Mouse (Mus musculus) right cerebral cortex, postnatal 4 days (tissue): ENCODE results near the gene Rab7b.

Experiments used
- DNase-seq: peaks from one replicate; pipeline ENCODE4 v3.0.0-alpha.2; 2022

Rab7b gene

DNA sequence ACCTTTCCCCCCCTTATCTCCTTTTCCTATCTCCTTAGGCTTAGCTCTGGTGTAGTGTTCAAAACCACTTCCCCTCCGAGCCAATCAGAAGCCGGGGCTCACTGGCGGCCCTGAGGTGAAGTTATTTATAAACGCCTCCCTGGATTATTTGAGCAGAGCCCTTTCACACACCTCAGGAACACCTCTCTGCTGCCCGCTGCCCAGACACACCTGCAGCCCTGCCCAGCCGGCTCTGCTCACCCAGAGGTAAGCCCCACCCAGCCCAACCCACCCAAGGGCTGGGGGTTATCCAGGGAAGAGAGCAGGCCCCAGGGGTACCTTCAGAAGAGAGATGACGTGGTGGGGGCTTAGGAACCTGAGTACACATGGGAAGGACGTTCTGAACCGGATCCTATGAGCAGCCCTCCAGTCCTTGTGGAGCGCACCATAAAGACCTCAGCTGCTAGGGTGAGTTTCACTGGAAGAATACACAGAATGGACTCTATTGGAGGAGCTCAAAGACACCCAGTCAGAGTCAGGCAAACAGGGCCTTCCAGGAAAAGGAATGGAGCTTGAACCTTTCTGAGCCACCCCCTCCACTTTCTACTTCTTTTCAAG is 55.5 kb downstream of the Rab7b start, which contains the start of gene Slc26a9:
TSS of gene Slc26a9 (plus strand) at position 155 of the 597 bp plus-strand sequence.
- DNase-seq, result no peak

- no peak for DNase-seq
Observed at GRCm38 (mm10) chr1:131745391-131745790, 56.9 kb downstream of the Rab7b start.

- DNase-seq, result no peak
Observed at GRCm38 (mm10) chr1:131747761-131748160, 59.3 kb downstream of the Rab7b start.

- no peak for DNase-seq
Observed at GRCm38 (mm10) chr1:131748636-131749035, 60.1 kb downstream of the Rab7b start.

GRCm38 (mm10) chr1:131749706-131750545 is 61.4 kb downstream of the Rab7b start:
- no peak for DNase-seq

DNA sequence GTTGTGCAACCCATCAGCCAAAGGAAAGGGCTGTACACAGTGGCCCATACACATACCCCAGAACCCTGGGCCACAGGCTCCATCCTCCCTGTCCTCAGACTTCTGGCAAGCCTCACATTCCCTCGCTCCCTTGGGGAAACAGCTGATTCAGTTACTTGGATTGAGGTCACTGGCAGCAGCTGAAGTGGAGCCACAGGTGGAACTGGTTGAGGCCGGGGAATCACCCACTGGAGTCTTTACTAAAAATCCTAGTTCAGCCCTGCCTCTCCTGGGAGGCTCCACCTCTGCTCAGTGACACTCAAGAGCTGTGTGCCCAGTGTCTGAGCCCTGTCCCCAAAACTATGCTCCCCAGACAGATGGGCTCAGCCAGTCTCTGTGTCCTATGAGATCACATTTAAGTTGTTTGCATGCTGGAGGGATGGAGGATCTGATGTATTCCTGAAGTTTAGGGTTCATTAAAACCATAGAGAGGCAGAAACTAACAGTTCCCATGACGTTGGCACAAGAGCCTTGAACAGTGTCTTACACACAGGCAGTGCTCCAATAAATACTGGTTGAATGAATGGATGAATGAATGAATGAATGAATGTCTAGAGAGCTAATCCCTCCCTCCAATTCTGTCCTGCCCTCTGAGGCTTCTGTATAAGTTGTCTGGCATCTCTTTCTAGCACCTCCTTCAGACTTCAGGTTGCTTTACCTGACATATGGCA is 62.8 kb downstream of the Rab7b start:
- no peak for DNase-seq

- no peak for DNase-seq
Observed at GRCm38 (mm10) chr1:131751891-131752311, 63.4 kb downstream of the Rab7b start.

DNA sequence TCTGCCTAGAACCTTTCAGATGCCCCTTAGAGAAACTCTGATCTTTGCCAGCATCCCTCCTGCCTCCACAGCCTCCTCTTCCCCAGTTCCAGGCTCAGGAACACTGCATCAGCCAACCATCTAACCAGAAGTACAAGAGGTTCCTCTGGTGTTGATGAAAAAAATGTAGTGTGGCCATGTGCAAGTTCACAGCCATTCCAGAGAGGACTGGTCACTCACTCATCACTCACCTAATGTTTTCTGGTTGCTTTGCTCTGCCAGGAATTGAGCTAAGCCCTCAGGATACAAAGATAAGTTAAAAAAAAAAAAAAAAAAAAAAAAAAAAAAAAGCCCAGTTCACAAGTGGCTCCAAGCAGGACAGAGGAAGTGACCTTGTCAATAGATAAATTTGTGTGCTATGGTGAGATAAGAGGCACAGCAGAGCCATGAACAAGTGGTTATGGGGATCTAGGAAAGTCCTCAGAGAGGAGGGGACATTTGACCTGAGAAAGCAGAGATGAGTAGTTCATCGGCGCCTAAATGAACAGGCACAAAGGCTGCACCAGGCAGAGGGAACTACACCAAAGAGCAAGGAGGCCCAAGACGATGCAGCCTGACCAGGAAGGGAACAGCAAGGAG is 65.8 kb downstream of the Rab7b start:
- DNase-seq, result no peak

DNA sequence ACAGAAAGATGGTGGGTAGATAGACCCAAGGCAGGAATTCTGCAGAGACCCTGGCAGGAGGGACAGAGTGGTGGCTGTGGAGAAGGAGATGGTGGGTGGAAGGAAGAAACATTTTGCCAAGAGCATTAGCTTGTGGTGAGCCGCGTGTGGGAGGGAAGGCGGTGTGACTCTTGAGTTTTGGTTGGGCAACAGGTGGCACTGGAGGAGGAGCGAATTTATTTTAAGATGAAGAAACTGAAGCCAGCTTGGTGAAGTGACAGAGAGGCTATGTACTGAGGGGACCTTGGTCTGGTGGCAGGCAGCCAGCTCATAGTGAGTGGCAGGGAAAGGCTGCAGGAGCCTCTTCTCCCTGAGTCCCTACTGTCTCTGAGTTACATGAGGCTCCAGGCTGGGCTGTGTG is 66.4 kb downstream of the Rab7b start:
- DNase-seq, result peak; percentile 17

- DNase-seq, result no peak
Observed at GRCm38 (mm10) chr1:131757211-131757610, 68.7 kb downstream of the Rab7b start.

DNA sequence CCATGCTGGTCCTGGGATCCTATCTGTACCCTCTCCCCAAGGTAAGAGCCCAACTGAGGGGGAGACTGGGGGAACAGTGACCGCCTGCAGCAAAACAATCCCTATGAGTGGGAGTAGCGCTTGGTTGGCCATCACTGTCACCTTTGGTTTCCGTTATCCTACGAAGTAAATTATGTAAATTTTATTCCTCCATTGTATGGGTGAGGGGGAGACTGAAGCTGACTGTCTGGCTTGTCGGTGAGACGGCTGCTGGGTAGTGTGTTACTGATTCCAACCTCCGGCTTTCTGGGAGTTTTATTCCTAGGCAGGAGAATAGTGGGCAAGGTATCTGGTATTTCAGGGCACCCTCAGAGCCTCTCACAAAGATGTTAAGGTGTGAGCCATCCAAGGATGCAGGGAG is 70.3 kb downstream of the Rab7b start:
- no peak for DNase-seq

GRCm38 (mm10) chr1:131759667-131760427 is 71.4 kb downstream of the Rab7b start:
- DNase-seq, result peak; percentile 1

DNA sequence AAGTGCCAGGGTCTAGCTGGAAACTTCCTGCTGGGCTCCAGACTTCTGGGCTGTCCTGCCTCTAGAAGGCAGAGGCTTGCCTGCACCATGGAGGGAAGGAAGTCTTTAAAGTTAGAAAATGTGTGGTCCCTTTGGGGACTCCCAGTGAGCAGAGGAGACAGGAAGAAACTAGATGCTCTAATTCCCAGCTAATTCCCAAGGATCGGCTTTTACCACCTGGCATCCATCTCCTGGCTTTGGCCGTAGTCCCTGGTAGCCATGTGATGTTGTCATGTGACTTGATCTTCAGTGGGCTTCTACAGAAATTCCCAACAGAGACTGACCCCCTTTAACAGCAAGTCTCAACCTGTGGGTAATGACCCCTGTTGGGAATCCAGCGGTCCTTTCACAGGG is 71.9 kb downstream of the Rab7b start:
- peak; percentile 2 for DNase-seq

- peak; percentile 0 for DNase-seq
Observed at GRCm38 (mm10) chr1:131761079-131761831, 72.8 kb downstream of the Rab7b start.

DNA sequence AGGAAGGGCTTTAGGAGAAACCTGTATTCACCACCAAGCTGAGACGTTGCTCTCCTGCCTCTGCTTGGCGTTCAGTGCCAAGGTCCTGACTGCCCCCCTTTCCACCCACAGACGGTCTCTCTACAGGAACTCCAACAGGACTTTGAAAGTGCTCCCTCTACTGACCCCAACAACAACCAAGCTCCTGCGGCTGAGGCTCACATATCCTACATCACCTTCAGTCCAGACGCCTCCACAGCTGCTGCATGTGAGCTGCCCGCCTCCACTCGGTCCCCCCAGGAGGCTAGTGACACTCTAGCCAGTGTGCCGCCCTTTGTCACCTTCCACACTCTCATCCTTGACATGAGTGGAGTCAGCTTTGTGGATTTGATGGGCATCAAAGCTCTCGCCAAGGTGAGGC is 75.2 kb downstream of the Rab7b start:
- peak; percentile 0 for DNase-seq

GRCm38 (mm10) chr1:131764581-131765338 is 76.3 kb downstream of the Rab7b start:
- DNase-seq, result no peak
